Mouse (Mus musculus) bone marrow, adult 2 months (tissue): Measurements from ENCODE around the gene Cnr2.

ENCODE experiments used
- CTCF ChIP-seq: fragments of 200-500 bp; IDR thresholded peaks from 2 replicates; pipeline ENCODE4 v1.5.1; 2011; ENCODE audit warnings: low read length, control low read depth; ENCODE audit not compliant: control insufficient read depth, insufficient read depth
- POLR2A ChIP-seq: fragments of 200-500 bp; IDR thresholded peaks from 2 replicates; pipeline ENCODE4 v1.6.1; 2011; ENCODE audit warnings: low read depth, mild to moderate bottlenecking, control low read depth, low read length, borderline replicate concordance; ENCODE audit not compliant: control insufficient read depth

- no peak for TF ChIP-seq POLR2A
- TF ChIP-seq CTCF: no peak
Observed at GRCm38 (mm10) chr4:135898380-135899049, 3.3 kb downstream of the Cnr2 start.
